Mouse (Mus musculus) hindbrain, postnatal 0 days (tissue): ENCODE data around the gene Gpr152. TPM values are rescaled to one million over a fixed set of nuclear protein-coding genes. Genes with fewer than 3 reads are reported as not detected.

Source experiments
- ATAC-seq: fragments of 200-750 bp; cut with Nextera tagmentation; 2 replicates; pipeline ENCODE4 v1.8.0; 2017; ENCODE audit warnings: mild to moderate bottlenecking, moderate TSS enrichment, moderate library complexity
- DNase-seq: peaks from one replicate; pipeline ENCODE4 v3.0.0-alpha.2; 2015; ENCODE audit warnings: low spot score
- H3K27ac ChIP-seq: fragments of 300-500 bp; sonication (generic); 2 replicates; pipeline ENCODE4 v1.5.1; 2014; ENCODE audit warnings: mild to moderate bottlenecking
- H3K27me3 ChIP-seq: fragments of 300-500 bp; sonication (generic); 2 replicates; pipeline ENCODE4 v1.6.1; 2014; ENCODE audit warnings: low read length, mixed read lengths; ENCODE audit not compliant: insufficient read depth
- H3K36me3 ChIP-seq: fragments of 300-500 bp; sonication (generic); 2 replicates; pipeline ENCODE4 v1.6.1; 2014; ENCODE audit warnings: low read length, mixed read lengths; ENCODE audit not compliant: insufficient read depth
- H3K4me1 ChIP-seq: fragments of 300-500 bp; sonication (generic); 2 replicates; pipeline ENCODE4 v1.6.1; 2014; ENCODE audit warnings: antibody characterized with exemption, low read length, mixed read lengths; ENCODE audit not compliant: insufficient read depth
- H3K4me2 ChIP-seq: fragments of 300-500 bp; sonication (generic); 2 replicates; pipeline ENCODE4 v1.6.1; 2014; ENCODE audit warnings: low read depth, mild to moderate bottlenecking, low read length, moderate library complexity, mixed read lengths
- H3K4me3 ChIP-seq: fragments of 300-500 bp; sonication (generic); 2 replicates; pipeline ENCODE4 v1.5.1; 2014; ENCODE audit warnings: low read length
- H3K9ac ChIP-seq: fragments of 300-500 bp; sonication (generic); replicated peaks from 2 replicates; pipeline ENCODE4 v1.6.1; 2014; ENCODE audit warnings: mild to moderate bottlenecking, low read length, moderate library complexity, mixed read lengths
- H3K9me3 ChIP-seq: fragments of 300-500 bp; sonication (generic); 2 replicates; pipeline ENCODE4 v1.6.1; 2016; ENCODE audit warnings: low read length, mixed read lengths
- CTCF ChIP-seq: IDR thresholded peaks from 2 replicates; pipeline ENCODE4 v1.5.1; 2016; ENCODE audit warnings: antibody characterized with exemption, control low read depth, low read depth
- WGBS: fragments of 180-500 bp; shearing (Covaris S2); extraction: QIAGEN DNeasy Blood & Tissue Kit; methylation state at CpG from one replicate; pipeline ENCODE4 v1.1.7; 2014; 5-methylcytosine and 5-hydroxymethylcytosine counted together
- polyA plus RNA-seq: library from polyadenylated mRNA; unstranded; fragments of >200 nt; fragmentation: Nextera tagmentation; extraction: Ambion mirVana; gene quantifications from 2 replicates; pipeline ENCODE4 v1.2.1, GENCODE M21; 2015
- total RNA-seq: library from RNA; depleted of rRNA; stranded (reverse); fragments of >200 nt; gene quantifications from 2 replicates; pipeline ENCODE4 v1.2.3, GENCODE M21; 2014

The Gpr152 gene
- total and polyA plus RNA-seq, 2 experiments from 2014 or later, result 0.05 to 0.37 TPM

GRCm38 (mm10) chr19:4159049-4159448 is 19.5 kb downstream of the Gpr152 start:
- Histone ChIP-seq H3K9ac (no peak overlapping the region), H3K4me1 (peaks cover 7% of the 10 kb centered on the region; the same call in 1 of the 2 replicates), H3K4me2 (no peak overlapping the region), H3K36me3 (peaks cover 34% of the 10 kb centered on the region), H3K27me3 (no peaks in the 10 kb centered on the region), H3K27ac (no peak overlapping the region), H3K9me3 (no peaks in the 10 kb centered on the region), H3K4me3 (no peak overlapping the region)
- no peak for TF ChIP-seq CTCF
- ATAC-seq (no peak), DNase-seq (no peak)
- 97% methylated on average over 8 of the region's 8 CpGs for WGBS

- peaks cover 27% of the 10 kb centered on the region for H3K36me3 ChIP-seq
- DNase-seq (peak; percentile 99), ATAC-seq (peak; percentile 94)
- H3K4me3 ChIP-seq, result peak within 1 kb of the TSS; percentile 71
- WGBS, result 7% methylated on average over 41 of the region's 42 CpGs
- H3K4me2 ChIP-seq, result peak within 1 kb of the TSS; percentile 91
- peaks cover 7% of the 10 kb centered on the region; the same call in 1 of the 2 replicates for H3K4me1 ChIP-seq
- TF ChIP-seq CTCF, result no peak
- peak within 1 kb of the TSS; percentile 85 for H3K27ac ChIP-seq
- H3K27me3 ChIP-seq, result no peaks in the 10 kb centered on the region
- H3K9me3 ChIP-seq, result no peaks in the 10 kb centered on the region
- H3K9ac ChIP-seq, result peak within 1 kb of the TSS; percentile 76
Observed at GRCm38 (mm10) chr19:4162646-4163542, 23.3 kb downstream of the Gpr152 start, which contains the start of gene Rps6kb2. TSS of gene Rps6kb2 (minus strand) at chr19:4163354.

- TF ChIP-seq CTCF, result no peak
- ATAC-seq (peak; percentile 43), DNase-seq (no peak)
- Histone ChIP-seq H3K4me3 (peak overlapping the region; percentile 71), H3K27me3 (no peaks in the 10 kb centered on the region), H3K36me3 (peaks cover 21% of the 10 kb centered on the region), H3K4me2 (peak overlapping the region; percentile 91), H3K4me1 (peaks cover 7% of the 10 kb centered on the region; the same call in 1 of the 2 replicates), H3K9me3 (no peaks in the 10 kb centered on the region), H3K9ac (peak overlapping the region; percentile 76), H3K27ac (peak overlapping the region; percentile 85)
- 30% methylated on average over 4 of the region's 4 CpGs for WGBS
Observed at GRCm38 (mm10) chr19:4163543-4163887, 23.9 kb downstream of the Gpr152 start.

GRCm38 (mm10) chr19:4164100-4164499 is 24.5 kb downstream of the Gpr152 start:
- Histone ChIP-seq H3K9ac (no peak overlapping the region; the same call in 1 of the 2 replicates), H3K36me3 (peaks cover 15% of the 10 kb centered on the region), H3K4me3 (no peak overlapping the region), H3K9me3 (no peaks in the 10 kb centered on the region), H3K4me2 (no peak overlapping the region), H3K27ac (peak overlapping the region; percentile 85), H3K4me1 (peaks cover 7% of the 10 kb centered on the region; the same call in 1 of the 2 replicates), H3K27me3 (no peaks in the 10 kb centered on the region)
- no peak for TF ChIP-seq CTCF
- DNase-seq (no peak), ATAC-seq (no peak)
- WGBS, result 81% methylated on average over 3 of the region's 3 CpGs

GRCm38 (mm10) chr19:4164721-4165120 is 25.1 kb downstream of the Gpr152 start:
- H3K4me1 ChIP-seq, result peaks cover 8% of the 10 kb centered on the region
- 70% methylated on average over 2 of the region's 2 CpGs for WGBS
- H3K27me3 ChIP-seq, result no peaks in the 10 kb centered on the region
- TF ChIP-seq CTCF, result no peak
- peaks cover 9% of the 10 kb centered on the region; the same call in 1 of the 2 replicates for H3K36me3 ChIP-seq
- no peak for DNase-seq
- no peak for ATAC-seq
- no peak overlapping the region for H3K4me2 ChIP-seq
- no peak overlapping the region for H3K4me3 ChIP-seq
- H3K27ac ChIP-seq, result no peak overlapping the region
- no peak overlapping the region for H3K9ac ChIP-seq
- H3K9me3 ChIP-seq, result no peaks in the 10 kb centered on the region

GRCm38 (mm10) chr19:4166678-4167476 is 27.3 kb downstream of the Gpr152 start:
- 62% methylated on average over 9 of the region's 9 CpGs for WGBS
- Histone ChIP-seq H3K9ac (no peak overlapping the region), H3K27ac (no peak overlapping the region), H3K4me3 (no peak overlapping the region), H3K4me2 (no peak overlapping the region), H3K36me3 (no peaks in the 10 kb centered on the region), H3K4me1 (peaks cover 14% of the 10 kb centered on the region), H3K9me3 (no peaks in the 10 kb centered on the region), H3K27me3 (no peaks in the 10 kb centered on the region)
- ATAC-seq (no peak), DNase-seq (no peak)
- TF ChIP-seq CTCF, result no peak
